Mouse (Mus musculus) right cerebral cortex, adult 18-20 months (tissue): ENCODE results near the gene Specc1.

ENCODE experiments used
- DNase-seq: peaks from one replicate; pipeline ENCODE4 v3.0.0; 2022; ENCODE audit warnings: mixed read lengths

The Specc1 gene

DNA sequence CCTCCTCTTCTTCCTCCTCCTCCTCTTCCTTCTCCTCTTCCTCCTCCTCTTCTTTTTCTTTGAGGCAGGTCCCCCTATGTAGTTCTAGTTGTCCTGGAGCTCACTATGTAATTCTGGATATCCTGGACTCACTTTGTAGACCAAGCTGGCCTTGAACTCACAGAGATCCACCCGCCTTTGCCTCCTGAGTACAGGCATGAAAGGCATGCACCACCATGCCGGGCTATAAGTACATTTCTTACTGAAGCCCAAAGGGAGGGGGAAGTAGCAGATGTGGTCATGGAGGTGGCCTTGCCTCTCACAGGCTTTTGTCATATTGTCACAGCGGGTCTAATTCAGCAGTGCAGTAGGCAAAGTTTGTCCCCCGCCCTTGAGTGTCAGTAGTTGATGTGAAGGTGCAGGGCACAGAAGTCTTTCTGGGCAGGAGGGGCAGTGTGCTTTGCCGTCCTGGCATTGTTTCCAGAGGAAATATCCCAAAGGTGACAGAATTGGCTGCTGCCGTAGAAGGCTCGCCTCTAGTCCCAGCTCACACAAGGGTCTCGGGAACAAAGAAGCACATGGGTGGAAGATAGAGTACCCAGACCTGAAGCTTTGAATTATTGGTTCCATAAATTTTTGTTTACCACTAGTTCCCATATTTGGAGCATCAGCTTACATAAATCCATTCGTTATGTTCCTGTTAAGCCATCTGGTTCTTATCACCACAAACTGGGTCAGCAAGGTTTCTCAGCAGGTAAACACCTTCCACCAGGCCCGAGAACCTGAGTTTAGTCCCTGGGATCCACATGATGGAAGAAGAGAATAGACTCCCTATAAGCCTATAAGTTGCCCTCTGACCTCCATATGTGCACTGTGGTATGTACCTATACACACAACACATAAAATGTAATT, 62.0 kb downstream of the Specc1 start:
- no peak for DNase-seq

DNA sequence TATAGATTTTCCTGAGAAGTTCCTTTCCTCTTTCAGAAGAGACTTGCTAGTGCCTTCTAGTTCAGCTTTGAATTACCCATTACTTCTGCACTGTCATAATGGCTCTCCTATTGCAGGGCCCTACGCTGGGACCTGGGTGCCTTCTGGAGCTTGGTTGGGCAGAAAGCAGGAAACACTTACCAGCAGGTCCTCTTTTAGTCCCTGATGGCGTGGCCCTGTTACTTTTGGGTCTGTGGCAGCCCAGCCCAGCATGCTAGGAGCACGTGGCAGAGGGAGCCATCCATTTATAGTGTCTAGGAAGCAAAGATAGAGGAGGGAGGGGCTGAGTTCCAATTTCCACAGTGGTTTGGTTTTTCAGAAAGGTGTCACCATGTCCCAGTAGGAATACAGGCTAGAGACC, 63.3 kb downstream of the Specc1 start:
- no peak for DNase-seq

DNA sequence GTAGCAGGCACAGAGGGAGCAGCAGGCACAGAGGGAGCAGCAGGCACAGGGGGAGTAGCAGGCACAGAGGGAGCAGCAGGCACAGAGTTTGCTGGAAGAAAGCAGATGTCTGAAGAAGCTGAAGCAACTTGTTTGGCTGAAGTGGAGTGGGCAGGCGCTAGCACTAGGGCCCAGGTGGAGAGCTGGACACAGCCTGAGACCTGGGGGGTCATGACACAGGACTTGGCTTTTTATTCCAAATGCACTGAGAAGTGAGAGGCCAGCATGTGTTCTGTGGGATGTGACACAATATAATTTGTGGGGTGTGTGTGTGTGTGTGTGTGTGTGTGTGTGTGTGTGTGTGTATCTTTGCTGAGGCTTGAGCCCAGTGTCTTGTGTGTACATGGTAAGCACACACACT, 64.3 kb downstream of the Specc1 start:
- DNase-seq, result no peak

DNA sequence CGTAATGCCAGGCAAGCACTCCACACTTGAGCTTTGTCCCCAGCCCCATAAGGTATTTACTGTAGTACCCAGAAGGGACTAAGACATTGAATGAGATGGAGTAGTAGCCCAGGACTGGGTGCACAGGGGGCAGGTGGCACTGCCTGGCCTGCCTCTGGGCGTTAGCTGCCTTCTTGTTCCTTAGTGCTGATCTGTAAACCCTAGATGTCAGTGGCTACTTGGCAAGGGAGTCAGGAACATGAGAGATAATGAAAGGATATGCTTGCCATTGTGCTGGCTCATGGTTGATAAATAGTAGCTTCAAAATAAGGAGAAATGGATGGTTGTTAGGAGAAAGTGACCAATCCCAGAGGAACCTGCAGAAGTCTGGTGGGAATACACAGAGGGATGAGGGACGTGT, 65.5 kb downstream of the Specc1 start:
- DNase-seq, result no peak

DNA sequence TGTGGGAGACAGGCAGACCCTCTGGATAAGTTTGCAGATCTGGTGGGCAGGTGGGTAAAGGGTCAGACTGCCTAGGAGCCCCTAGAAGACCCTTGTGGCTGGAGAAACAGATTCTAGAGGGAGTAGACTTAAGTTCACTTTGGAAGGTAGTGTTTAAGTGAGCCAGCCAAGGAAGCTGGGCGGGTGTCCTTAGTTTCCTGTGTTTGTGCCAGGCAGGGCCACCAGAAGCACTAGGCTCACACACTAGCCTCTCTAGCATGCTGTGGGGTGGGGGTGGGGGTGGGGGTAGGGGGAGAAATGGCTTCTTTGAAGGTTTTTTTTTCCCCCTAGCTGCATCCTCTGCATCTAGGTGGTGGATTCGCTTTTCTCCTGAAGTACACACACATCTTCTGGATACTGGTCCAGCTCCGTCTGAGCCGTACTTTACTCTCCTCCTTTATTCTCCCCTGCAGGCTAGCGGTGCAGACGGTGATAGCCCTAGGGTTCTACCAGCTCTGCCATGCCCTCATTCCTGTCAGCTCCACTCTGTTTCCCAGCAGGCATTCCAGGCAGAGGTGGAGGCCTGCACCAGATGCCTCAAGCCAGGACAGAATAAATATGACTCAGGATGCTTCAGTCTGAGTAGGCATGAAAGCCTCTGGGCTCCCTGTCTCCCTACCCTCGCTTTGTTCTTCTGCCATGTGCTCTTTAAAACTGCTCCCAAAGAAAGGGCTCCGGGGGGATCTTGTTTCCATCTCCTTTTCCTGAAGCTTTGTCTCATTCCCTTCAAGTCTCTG, 66.3 kb downstream of the Specc1 start:
- no peak for DNase-seq

DNA sequence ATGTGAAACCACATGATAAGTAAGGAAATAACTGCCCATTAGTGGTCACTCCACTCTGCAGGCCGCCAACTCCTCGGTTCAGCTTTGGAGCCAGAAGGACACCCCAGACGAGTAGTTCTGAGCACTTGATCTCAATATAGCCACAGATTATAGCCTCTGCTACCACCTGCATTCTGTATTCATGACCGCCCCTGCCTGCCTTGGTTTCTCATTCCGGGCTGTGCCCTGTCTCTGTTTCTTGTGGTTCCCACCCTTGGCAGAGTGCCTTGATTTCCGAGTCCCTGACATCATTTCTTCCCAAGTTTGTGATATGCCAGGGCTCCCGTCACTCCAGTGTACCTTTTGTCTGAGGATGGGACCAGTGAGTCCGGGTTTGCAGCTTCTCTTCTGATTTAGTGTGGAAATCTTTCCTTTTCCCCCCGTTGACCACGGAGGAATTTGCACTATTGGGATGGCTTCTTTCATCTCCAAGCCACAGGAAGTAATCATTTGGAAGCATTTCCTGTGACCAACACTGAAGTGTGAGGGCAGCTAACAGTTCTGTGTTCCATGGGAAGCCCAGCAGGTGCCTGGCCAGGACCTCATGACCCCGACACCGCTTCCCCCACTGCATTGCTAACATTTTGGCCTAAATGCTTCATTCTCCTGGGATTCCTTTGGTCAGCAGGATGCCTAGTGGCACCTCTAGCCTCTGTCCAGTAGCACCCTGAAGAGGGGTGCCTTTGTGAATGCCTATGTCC, 67.1 kb downstream of the Specc1 start:
- no peak for DNase-seq

DNA sequence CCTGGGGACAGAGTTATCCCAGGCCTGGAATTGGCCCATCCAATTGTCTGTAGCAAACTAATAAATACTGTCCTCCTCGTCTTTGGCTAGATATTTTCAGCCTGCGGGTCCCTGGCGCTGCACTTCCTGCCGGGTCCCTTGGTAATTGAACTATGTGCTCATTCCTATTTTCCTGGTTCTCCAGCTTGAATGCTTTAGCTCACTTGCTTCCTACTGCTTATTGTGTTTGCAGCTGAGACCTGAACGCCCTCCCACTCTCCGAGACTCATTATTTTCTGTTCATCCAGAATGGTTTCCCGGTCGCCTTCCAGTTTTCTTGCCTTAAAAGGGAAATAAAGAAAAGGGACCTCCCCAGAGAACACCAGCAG, 67.7 kb downstream of the Specc1 start:
- DNase-seq, result no peak

DNA sequence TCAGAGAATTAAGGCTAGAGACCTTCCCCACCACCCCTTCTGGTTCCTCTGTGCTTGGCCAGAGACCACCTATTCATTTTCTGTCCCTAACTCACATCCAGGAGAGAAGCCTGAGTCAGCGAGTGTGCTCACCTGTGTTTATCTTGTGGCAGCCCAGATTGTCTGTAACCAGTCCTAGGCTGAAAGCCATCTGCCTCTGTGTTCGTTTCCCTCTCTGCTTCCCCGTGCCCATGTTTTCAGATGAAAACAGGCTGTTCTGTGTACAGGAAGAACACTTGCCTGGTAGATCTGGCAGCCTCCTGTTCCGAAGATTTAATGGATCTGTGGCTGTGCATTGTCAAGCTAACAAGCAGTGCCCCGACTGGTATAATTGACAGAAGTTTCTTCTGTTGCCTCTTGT, 68.4 kb downstream of the Specc1 start:
- no peak for DNase-seq

DNA sequence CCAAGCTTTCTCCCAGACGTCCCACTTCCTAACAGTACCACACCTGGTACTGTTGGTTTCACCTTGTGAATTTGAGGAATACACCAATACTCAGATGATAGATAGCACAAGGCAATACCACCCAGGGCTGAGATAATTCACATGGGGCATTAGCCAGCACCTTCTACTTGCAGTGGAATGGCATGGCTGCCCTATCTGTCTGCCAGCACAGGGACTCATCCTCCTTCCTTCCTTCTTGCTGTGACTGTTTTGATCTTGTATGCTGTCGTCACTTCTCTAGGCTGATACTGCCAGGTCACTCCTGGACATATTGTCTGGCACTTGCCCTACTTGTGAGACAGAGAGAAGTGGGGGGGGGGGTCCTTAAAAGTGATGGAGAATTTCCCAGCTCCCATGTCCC, 69.2 kb downstream of the Specc1 start:
- no peak for DNase-seq

DNA sequence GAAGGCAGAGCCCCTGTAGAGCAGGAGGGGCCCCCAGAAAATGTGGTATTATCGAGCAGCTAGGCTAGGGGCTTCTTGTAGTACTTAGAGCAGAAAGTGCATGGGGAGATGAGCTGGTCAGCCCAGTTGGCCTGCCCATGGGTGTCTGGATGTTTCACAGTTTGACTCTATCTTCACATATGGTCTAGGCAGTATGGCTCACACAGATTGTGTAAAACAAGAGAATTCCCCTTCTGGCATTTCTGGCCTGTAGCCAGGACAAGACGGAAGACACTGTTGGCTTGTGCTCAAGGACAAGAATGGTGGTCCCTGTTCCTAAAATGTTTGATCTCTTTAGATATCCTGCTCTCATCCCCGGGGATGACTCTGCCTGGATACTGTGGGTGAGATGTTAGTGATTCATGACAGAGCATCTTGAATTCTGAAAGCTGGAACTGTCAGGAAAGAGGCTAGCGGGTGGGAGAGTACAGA, 69.8 kb downstream of the Specc1 start:
- DNase-seq, result no peak

DNA sequence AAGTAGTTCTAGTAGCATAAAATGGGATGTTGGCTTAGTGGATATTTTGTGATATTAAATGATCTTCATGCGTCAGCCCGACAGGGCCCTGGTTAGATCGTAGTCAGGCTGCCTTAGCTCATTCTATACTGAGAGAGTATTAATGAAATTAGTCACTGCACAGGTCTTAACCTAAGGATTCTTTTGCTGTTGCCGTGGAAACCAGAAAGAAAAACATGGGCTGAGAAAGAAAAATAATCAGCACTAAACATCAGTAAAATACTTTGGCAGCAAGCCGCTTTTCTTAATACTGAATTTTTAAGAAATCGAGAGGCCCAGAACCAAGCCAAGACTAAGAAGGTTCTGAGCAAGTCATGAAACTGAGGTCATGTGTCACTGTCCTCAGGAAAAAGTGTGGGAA, 70.7 kb downstream of the Specc1 start:
- no peak for DNase-seq

DNA sequence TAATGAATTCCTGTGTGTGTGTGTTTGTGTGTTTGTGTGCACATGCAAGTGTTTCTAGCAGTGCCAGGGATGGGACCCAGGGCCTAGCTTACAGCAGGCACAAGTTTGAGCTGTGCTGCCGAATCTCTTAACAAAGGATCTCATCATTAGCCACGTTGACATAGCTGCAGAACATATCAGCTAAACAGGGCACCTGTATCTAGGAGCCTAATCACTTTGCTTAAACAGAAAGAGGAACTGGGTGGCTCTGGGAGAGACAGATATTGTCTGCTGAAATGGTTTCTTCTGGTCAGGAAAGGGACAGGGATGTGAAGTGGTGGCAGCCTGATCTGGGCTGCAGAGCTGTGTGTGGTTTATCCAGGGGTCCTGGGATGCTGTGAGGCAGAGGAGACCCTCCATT, 71.1 kb downstream of the Specc1 start:
- no peak for DNase-seq

DNA sequence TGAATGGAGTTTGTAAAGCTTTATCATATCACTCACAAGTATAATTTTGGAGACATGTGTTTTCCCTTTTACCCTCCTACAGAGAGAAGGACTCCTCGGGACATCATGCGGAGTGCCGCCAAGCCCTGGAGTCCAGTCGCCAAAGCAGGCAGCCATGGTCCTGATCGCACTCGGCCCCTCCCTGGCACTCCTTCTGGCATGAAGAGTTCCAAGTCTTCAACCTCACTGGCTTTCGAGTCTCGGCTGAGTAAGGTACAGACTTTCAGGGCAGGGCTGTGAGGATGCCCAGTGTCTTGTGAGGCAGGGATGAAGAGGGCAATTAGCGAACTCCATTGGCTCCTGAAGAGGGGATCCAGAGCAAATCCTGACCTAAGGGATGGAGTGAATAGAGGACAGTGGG, 72.6 kb downstream of the Specc1 start:
- no peak for DNase-seq

DNA sequence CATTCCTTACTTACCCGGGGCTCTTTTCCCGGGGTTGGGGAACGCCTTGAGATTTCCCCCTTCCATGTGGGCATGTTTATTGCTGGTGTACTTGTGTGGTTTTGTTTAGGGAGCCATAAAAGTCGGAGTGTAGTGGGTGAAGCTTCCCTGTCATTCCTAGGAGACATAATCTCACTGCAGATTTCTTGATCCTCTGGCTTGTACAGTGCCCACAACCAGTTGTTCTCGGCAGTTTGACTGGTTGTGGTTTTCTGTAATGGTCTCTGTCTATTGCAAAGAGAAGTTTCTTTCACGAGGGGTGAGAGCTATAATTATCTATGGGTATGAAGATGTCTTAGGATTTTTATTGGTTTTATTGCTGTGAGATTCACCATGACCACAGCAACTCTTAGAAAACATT, 78.0 kb downstream of the Specc1 start:
- DNase-seq, result no peak

DNA sequence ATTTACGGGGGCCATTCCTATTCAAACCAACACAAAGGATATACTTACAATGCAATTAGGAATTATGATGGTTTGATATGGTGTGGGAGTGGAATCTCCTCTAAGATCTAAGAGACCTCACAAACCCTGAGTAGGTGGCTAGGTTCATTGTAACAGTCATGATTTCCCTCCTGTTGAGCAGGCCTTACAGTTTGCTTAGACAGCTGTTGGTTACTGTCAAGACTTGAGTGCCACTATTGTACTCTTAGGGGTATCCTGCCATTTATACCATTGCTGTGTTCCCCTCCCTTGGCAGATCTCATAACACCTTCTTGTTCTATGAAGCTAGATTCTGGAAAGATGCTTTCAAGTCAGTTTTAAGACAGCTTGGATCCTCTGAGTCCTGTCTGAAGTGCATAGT, 78.7 kb downstream of the Specc1 start:
- DNase-seq, result no peak

DNA sequence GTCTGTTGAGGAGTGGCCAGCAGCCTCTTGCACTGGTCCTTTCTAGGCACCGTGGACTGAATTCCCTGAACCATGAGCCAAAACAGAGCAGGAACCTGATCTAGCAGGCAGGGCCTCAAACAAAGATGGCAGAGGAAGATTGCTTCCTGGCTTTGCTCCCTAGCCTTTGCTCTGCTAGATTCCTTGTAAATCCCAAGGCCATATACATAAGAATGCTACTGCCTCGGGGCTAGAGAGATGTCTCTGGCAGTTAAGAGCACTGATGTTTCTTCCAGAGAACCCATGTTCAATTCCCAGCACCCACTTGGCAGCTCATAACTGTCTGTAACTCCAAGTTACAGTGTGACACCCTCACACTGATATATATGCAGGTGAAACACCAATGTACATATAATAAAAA, 83.6 kb downstream of the Specc1 start:
- no peak for DNase-seq

DNA sequence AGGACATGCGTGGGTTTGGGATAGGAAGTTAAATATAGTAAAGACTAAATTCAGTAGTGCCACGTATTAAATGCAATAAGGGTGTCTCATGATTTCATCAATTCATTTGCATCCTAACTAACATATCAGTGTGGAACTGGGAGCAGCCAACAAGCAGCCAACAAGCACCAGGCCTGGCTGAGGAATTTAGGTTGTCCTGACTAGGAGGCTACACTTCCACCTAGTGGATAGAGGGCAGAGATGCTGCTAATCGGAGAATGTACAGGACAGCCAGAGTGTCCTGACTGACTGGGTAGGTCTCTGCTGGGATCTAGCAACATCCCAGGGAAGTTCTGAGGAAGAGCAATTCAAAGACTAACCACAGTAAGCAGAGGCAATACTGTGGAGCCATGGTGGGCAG, 88.1 kb downstream of the Specc1 start:
- peak; percentile 28 for DNase-seq

DNA sequence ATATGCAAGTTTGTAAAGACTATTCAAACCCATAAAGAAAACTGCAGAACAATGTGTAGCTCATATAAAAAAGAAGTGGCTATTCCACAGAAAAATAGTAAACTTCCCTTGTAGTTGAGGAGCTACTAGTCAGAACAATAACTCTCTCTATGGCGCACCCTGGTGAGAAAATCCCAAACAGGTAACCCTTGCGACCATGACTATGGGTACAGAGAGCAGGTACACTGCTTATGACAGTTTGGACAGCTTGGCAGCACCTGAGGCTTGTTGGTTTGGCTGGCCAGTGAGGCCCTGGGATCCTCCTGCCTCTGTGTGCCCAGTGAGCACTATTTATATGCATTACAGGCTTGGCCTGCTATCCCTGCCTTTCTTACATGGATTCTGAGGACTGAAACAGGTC, 89.4 kb downstream of the Specc1 start:
- DNase-seq, result no peak

DNA sequence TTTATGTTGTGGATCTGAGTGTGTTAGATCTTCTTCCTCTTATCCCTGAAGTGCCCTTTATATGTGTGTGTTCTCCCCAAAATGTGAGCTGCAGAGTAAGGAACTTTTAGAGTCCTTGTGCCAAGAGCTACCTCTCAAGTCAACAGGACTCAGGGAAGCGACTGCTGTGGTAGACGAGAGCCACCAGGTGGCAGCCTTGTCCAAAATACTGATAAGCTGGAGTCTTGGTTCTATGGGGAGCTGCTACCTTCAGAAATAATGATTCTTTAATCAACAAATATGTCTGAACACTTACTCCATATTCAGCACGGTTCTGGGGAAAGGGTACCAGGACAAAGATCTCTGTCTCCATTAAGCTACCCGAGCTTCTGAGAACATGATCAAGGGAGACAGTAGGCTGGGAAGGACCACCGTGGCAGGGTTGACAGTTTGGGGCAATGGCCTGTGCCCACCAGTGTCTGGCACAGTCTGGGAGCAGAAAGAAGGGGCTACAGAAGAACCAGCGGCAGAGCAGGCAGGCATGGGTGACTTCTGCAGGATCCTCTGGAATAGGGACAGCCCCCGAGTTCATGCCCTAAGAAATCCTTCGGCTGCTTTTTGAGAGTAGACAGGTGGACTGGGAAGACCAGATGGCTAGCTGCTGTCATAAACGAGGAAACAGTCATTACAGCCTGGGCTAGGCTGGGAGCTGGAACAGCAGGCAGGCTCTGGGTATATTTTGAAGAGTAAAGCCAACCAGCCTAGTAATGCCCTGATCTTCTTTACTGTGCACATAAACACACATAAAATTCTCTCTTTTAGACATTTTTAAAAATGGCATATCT, 91.5 kb downstream of the Specc1 start:
- DNase-seq, result peak; percentile 70

DNA sequence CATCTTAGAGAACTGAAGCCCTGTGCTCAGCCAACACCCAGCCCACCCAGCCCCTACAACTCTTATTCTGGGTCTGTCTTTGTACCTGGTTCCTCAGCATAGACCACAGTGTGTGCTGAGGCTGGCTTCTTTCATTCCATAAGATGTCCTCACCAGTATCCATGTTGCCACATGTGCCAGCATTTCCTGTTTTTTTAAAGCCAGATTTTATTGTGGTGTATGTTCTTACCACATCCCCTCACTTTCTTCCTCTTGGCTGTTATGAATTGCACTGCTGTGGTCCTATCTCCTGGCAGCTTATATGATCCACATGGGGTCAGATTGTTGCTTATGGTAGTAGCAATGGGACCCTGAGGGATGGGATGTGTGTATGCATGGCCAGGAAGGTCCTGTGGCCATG, 92.6 kb downstream of the Specc1 start:
- no peak for DNase-seq

DNA sequence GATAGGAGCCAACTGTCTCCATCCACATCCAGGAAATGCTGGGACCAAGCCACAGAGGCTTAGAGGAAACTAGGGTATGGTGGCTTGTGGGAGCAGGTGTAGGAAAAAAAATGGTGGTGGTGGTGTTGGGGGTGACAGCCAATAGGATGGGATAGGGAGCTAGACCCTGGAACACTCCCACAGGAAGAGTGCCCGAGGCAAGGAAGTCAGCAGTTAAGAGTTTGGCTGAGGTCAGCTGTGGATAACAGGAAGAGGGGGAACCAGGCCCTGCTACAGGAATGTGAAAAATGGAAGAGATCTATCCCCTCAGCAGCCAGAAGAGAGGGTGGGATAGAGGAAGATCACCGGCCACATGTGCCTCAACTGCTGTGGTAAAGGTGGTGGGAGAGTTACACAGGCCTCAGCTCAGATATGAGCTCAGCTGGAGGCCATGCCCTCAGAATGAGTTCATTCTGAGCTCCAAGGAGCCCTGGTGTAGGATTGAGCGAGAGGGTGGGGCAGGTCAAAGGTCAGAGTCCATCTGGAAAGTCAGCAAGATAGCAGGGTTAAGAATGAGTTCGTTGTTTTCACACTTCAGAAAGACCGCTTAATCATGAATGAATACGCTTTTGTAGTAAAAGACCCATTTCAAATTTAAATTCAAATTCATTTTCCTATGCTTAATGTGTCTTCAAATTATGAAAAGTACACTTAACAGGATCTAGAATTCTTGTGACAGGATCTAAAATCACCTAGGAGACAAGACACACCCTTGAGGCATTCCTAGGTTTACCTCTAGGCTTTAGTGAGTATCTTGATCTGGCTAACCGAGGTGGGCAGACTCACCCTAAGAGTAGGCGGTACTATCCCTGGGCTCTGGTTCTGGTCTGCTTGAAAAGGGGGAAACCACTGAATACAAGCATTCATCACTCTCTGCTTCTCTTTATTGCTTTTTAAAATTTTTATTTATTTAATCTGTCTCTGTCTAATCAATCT, 94.1 kb downstream of the Specc1 start:
- no peak for DNase-seq
